Mouse (Mus musculus): ENCODE results near the gene Tshb.

- TF ChIP-seq POLR2A (IDR thresholded peaks at IDR 0.05; ENCODE audit: borderline replicate concordance, low read depth, low read length) (no peak), CTCF (IDR thresholded peaks at IDR 0.05; ENCODE audit: low read depth, low read length) (no peak)
Measured at GRCm38 (mm10) chr3:102752053-102752452, 30.5 kb downstream of the Tshb start.
